Comparison of ENCODE assay signal across 1 mouse cellular context in the genomic region with DNA sequence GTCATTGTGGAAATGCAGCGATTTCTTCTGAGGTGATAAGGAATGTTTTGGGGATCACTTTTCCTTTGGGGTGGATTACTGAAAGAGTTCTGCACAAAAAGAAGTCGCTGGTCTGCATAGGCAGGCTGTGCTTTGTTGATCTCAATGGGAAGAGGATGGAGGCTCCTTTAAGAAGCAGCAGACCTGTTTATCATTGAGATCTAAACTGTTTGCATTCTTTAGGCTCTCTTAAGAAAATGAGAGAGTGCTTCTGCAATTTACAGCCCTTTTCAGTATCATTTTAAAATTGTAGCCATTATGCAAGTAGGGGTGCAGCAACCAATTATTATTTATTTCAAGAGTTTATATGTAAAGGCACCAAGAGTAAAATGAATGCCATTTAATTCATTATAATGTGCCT.
TF ChIP-seq lines count a peak whose summit lies in the region.

No protein-coding gene starts in this region.

TF ChIP-seq in MEL, 35 proteins besides CTCF, POLR2A, EP300 and RAD21 (continued from another document):
- TF ChIP-seq E2F4 (IDR thresholded peaks at IDR 0.05; ENCODE audit: borderline replicate concordance, low read depth, low read length) (no peak), NRF1 (IDR thresholded peaks at IDR 0.05; ENCODE audit: insufficient read depth, low read depth, low read length, poor library complexity, severe bottlenecking) (no peak), NELFE (IDR thresholded peaks at IDR 0.05; ENCODE audit: low read depth, low read length) (no peak)
TF ChIP-seq in MEL: peak in this region for 4.
